Mouse (Mus musculus): ENCODE measurements around the gene Dlx4. TPM values are rescaled to one million over a fixed set of nuclear protein-coding genes. Genes with fewer than 3 reads are reported as not detected.
A peak's percentile ranks its signal among the peaks of the same experiment; 100 is the strongest.

Gene Dlx4
- polyA plus RNA-seq, 1 experiment: not detected

GRCm38 (mm10) chr11:95157872-95158271 lies 11.8 kb upstream of the Dlx4 start:
- peaks cover 89% of the 10 kb centered on the region for H3K27me3 ChIP-seq (replicated peaks)
- TF ChIP-seq FLI1 (IDR thresholded peaks at IDR 0.05; ENCODE audit: low read length) (no peak), GATA1 (IDR thresholded peaks at IDR 0.05; ENCODE audit: borderline replicate concordance, low read length) (no peak)

DNA sequence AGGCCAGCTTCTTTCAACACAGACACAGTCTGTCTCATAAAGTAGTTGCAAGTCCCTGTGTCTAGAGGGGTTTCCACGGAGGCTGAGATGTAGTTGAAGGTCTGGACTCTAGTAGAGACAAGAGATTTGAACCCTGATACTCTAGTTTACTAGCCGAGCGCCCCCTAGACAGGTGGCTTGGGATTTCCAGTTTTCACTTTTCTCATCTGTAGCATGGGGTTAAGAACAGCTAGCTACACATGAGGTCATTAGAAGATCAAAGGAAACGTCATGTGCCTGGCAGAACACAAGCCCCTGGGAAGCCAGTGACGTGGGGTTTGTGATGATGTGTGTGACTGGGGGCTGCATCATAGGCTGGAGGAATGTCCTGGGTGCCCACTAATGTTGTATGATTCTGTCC lies 11.3 kb upstream of the Dlx4 start:
- Histone ChIP-seq H3K36me3 (replicated peaks; ENCODE audit: low read length) (no peaks in the 10 kb centered on the region), H3K27me3 (replicated peaks) (peaks cover 89% of the 10 kb centered on the region), H3K4me1 (peaks cover 5% of the 10 kb centered on the region; the same call in 1 of the 2 replicates), H3K4me3 (replicated peaks) (no peak overlapping the region), H3K9me3 (peaks cover 5% of the 10 kb centered on the region)
- TF ChIP-seq FLI1 (IDR thresholded peaks at IDR 0.05; ENCODE audit: low read length): no peak
- no peak for TF ChIP-seq GATA1 (IDR thresholded peaks at IDR 0.05; ENCODE audit: borderline replicate concordance, low read length)

More at GRCm38 (mm10) chr11:95157872-95158271, 11.8 kb upstream of the Dlx4 start:
- H3K9me3 ChIP-seq: peaks cover 5% of the 10 kb centered on the region
- peaks cover 5% of the 10 kb centered on the region; the same call in 1 of the 2 replicates for H3K4me1 ChIP-seq
- no peak overlapping the region for H3K4me3 ChIP-seq (replicated peaks)
- H3K36me3 ChIP-seq (replicated peaks; ENCODE audit: low read length): no peaks in the 10 kb centered on the region

DNA sequence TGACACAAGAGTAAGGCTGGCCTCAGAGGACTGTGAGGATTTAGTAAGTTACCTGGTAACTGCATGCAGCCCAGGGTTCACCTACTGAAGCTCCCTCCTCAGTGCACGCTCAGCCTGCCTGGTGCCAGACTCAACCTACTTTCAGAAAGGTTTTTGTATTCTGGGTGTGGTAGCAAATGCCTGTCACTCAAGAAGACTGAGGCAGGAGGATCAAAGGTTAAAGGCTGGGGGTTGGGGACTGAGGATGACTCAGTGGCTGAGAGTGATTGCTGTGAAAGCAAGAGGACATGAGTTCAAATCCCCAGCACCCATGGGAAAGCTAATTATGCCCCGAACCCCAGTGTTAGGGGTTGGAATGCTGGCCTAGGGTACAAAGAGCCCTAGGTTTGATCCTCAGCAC lies 9.4 kb upstream of the Dlx4 start:
- peaks cover 8% of the 10 kb centered on the region; the same call in 1 of the 2 replicates for H3K4me1 ChIP-seq
- TF ChIP-seq FLI1 (IDR thresholded peaks at IDR 0.05; ENCODE audit: low read length) (no peak), GATA1 (IDR thresholded peaks at IDR 0.05; ENCODE audit: borderline replicate concordance, low read length) (no peak)
- no peaks in the 10 kb centered on the region for H3K36me3 ChIP-seq (replicated peaks; ENCODE audit: low read length)
- peaks cover 94% of the 10 kb centered on the region for H3K27me3 ChIP-seq (replicated peaks)
- peaks cover 5% of the 10 kb centered on the region for H3K9me3 ChIP-seq
- H3K4me3 ChIP-seq (replicated peaks): no peak overlapping the region

DNA sequence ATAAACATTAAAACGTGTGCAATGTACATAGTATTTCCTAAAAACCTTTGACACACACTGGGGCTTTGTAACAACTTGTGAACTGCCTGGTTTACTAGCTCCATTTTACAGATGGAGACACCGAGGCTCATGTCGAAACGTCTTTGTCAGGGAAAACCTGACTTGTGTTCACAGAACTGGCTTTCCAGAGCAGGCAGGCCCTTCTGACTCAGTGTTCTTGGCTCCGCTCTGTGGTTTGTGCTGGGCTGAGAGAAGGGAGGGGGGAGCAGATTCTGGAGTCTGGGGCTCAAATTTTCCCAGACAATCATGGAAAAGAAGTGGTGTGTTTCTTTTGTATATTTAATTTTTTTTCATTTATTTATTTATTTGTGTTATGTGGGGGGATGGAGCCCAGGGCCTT lies 7.6 kb upstream of the Dlx4 start:
- TF ChIP-seq FLI1 (IDR thresholded peaks at IDR 0.05; ENCODE audit: low read length) (no peak), GATA1 (IDR thresholded peaks at IDR 0.05; ENCODE audit: borderline replicate concordance, low read length) (no peak)
- peaks cover 7% of the 10 kb centered on the region for H3K9me3 ChIP-seq
- peaks cover 95% of the 10 kb centered on the region for H3K27me3 ChIP-seq (replicated peaks)
- no peaks in the 10 kb centered on the region for H3K36me3 ChIP-seq (replicated peaks; ENCODE audit: low read length)
- peaks cover 10% of the 10 kb centered on the region; the same call in 1 of the 2 replicates for H3K4me1 ChIP-seq
- H3K4me3 ChIP-seq (replicated peaks): no peak overlapping the region

DNA sequence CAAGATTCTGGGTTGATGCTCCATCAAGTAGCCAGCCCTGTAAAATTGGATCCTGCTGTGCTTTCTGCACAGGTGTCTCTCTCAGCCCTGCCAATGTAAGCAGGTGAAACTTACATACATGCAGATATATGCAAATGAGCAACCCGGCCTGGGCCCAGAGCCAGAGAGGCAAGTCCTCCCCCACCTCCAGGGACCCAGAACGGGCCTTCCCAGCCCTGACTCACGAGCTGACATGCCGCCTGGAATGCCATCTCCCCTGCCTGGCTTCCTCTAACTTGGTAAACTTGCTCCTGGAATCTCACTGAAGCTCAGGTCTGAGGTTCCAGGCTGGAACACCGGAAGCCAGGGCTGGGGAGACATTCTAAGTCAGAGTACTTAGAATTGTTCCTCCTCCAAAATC lies 7.1 kb upstream of the Dlx4 start:
- TF ChIP-seq GATA1 (IDR thresholded peaks at IDR 0.05; ENCODE audit: borderline replicate concordance, low read length) (no peak), FLI1 (IDR thresholded peaks at IDR 0.05; ENCODE audit: low read length) (no peak)
- no peaks in the 10 kb centered on the region for H3K36me3 ChIP-seq (replicated peaks; ENCODE audit: low read length)
- peaks cover 11% of the 10 kb centered on the region; the same call in 1 of the 2 replicates for H3K4me1 ChIP-seq
- peaks cover 7% of the 10 kb centered on the region for H3K9me3 ChIP-seq
- H3K27me3 ChIP-seq (replicated peaks): peaks cover 96% of the 10 kb centered on the region
- H3K4me3 ChIP-seq (replicated peaks): no peak overlapping the region

- peaks cover 97% of the 10 kb centered on the region for H3K27me3 ChIP-seq (replicated peaks)
- no peak overlapping the region for H3K4me3 ChIP-seq (replicated peaks)
- TF ChIP-seq GATA1 (IDR thresholded peaks at IDR 0.05; ENCODE audit: borderline replicate concordance, low read length) (no peak), FLI1 (IDR thresholded peaks at IDR 0.05; ENCODE audit: low read length) (no peak)
- H3K9me3 ChIP-seq: peaks cover 7% of the 10 kb centered on the region
- peaks cover 17% of the 10 kb centered on the region for H3K4me1 ChIP-seq
- H3K36me3 ChIP-seq (replicated peaks; ENCODE audit: low read length): no peaks in the 10 kb centered on the region
Measured at GRCm38 (mm10) chr11:95150269-95151049, 4.4 kb upstream of the Dlx4 start.

DNA sequence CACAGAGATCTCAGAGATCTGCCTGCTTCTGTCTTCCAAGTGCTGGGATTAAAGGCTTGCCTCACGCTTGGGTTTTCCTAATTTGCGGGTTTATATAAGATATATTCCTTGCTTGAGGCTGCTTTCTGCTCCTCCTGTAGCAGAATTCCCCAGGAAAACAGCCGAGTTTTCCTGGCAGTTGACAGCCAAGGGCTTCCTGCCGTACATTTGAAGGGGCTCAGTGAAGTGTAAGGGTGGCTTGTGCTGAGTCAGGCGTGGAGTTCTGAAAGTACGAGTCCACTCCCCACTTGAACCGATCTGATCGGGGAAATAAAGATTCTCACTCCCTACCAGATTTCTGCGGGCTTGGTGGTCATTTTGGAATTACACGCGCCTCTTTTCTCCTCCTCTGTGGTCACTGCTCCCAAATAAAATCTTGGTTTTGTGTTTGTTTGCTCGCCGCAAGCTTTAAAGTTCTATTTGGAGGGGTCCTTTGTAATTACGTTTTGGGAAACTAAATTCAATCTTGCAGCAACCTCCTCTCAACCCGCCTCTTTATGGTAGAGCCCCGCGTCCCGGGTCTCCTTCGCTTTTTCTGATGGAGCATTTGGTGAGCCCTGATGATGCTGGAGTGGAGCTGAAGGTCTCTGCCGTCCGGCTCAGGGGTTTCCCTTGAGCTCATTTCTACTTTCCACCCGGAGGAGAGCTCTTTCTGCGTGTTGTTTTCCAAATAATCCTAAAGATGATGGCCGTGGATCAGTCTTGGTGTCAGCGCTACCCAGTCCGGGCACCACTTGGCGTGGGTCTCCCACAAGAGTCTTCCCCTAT lies 3.6 kb upstream of the Dlx4 start:
- Histone ChIP-seq H3K9me3 (peaks cover 7% of the 10 kb centered on the region), H3K27me3 (replicated peaks) (peaks cover 97% of the 10 kb centered on the region)
- no peak for TF ChIP-seq FLI1 (IDR thresholded peaks at IDR 0.05; ENCODE audit: low read length)
- TF ChIP-seq GATA1 (IDR thresholded peaks at IDR 0.05; ENCODE audit: borderline replicate concordance, low read length): no peak

DNA sequence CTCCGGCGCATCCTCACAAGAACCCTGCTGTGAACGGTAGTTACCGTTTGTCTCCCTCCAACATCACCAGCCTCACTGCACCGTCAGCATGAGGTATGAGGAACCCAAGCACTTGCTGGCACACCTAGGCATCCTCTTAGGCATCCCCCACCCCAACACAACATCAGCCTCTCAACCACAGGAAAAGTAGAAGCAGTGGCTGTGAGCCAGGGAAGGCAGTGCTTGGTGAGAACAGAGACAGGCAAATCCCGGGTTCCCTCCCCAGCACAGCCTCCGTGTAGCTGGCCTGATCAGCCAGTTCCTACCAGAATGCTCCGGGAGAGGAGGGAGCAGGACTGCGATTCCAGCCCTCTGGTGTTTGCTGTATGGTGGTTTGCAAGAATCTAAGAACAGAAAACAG lies 2.7 kb upstream of the Dlx4 start:
- peaks cover 99% of the 10 kb centered on the region for H3K27me3 ChIP-seq (replicated peaks)
- no peak overlapping the region for H3K4me3 ChIP-seq (replicated peaks)
- H3K4me1 ChIP-seq: peaks cover 25% of the 10 kb centered on the region
- no peak for TF ChIP-seq GATA1 (IDR thresholded peaks at IDR 0.05; ENCODE audit: borderline replicate concordance, low read length)
- TF ChIP-seq FLI1 (IDR thresholded peaks at IDR 0.05; ENCODE audit: low read length): no peak
- peaks cover 3% of the 10 kb centered on the region; the same call in 1 of the 2 replicates for H3K9me3 ChIP-seq
- no peaks in the 10 kb centered on the region for H3K36me3 ChIP-seq (replicated peaks; ENCODE audit: low read length)

More for the DNA sequence above, 3.6 kb upstream of the Dlx4 start:
- Histone ChIP-seq H3K4me3 (replicated peaks) (no peak overlapping the region), H3K36me3 (replicated peaks; ENCODE audit: low read length) (no peaks in the 10 kb centered on the region), H3K4me1 (peaks cover 25% of the 10 kb centered on the region)

DNA sequence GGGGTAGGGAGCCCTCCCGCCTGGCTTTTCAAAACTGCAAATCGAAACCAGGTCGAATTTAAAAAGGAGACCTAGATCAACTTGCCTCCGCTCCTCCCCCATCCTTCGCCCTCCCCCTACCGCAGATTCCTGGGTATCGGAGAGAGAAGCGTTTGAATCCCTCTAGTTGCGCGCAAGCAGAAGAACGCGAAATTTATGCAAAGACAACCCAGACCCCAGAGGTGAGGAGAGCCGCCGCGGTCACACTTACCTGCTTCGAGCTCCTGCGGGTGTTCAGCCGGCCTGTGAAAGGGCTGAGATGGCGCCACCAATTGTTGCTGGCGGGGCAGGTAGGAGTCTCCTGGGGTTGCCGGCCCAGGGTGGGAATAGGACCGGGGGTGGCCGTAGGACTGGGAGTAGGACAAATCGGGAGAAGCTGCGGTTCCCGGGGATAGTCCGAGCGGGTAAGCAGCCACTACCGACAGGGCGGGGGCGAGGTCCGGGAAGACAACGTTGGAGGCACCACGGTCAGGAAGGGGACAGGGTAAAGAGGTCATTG lies 1.0 kb downstream of the Dlx4 start:
- peaks cover 99% of the 10 kb centered on the region for H3K27me3 ChIP-seq (replicated peaks)
- peak overlapping the region; percentile 90 for H3K4me3 ChIP-seq (replicated peaks)
- no peaks in the 10 kb centered on the region for H3K36me3 ChIP-seq (replicated peaks; ENCODE audit: low read length)
- peaks cover 34% of the 10 kb centered on the region for H3K4me1 ChIP-seq
- H3K9me3 ChIP-seq: peaks cover 3% of the 10 kb centered on the region; the same call in 1 of the 2 replicates
- TF ChIP-seq FLI1 (IDR thresholded peaks at IDR 0.05; ENCODE audit: low read length) (no peak), GATA1 (IDR thresholded peaks at IDR 0.05; ENCODE audit: borderline replicate concordance, low read length) (no peak)
